Mouse (Mus musculus) embryonic facial prominence, embryonic 14.5 days (tissue): ENCODE measurements around the gene Psmc5. TPM values are rescaled to one million over a fixed set of nuclear protein-coding genes. Genes with fewer than 3 reads are reported as not detected.

Source experiments
- ATAC-seq: fragments of 200-750 bp; cut with Nextera tagmentation; 2 replicates; pipeline ENCODE4 v1.8.0; 2017; ENCODE audit warnings: low read depth, moderate number of reproducible peaks, moderate TSS enrichment
- DNase-seq: peaks from one replicate; pipeline ENCODE4 v3.0.0-alpha.2; 2015; ENCODE audit warnings: low spot score
- H3K27ac ChIP-seq: fragments of 300-500 bp; sonication (generic); replicated peaks from 2 replicates; pipeline ENCODE4 v1.5.1; 2014; ENCODE audit warnings: low read depth, mild to moderate bottlenecking, low read length, moderate library complexity
- H3K27me3 ChIP-seq: fragments of 300-500 bp; sonication (generic); replicated peaks from 2 replicates; pipeline ENCODE4 v1.6.1; 2014; ENCODE audit warnings: low read length; ENCODE audit not compliant: control insufficient read depth, insufficient read depth
- H3K36me3 ChIP-seq: fragments of 300-500 bp; sonication (generic); 2 replicates; pipeline ENCODE4 v1.6.1; 2014; ENCODE audit warnings: low read length, mixed read lengths; ENCODE audit not compliant: control insufficient read depth, insufficient read depth
- H3K4me1 ChIP-seq: fragments of 300-500 bp; sonication (generic); 2 replicates; pipeline ENCODE4 v1.6.1; 2014; ENCODE audit warnings: antibody characterized with exemption, low read length; ENCODE audit not compliant: control insufficient read depth, insufficient read depth
- H3K4me2 ChIP-seq: fragments of 300-500 bp; sonication (generic); 2 replicates; pipeline ENCODE4 v1.6.1; 2014; ENCODE audit warnings: low read depth, mild to moderate bottlenecking, low read length, moderate library complexity, mixed read lengths
- H3K4me3 ChIP-seq: fragments of 300-500 bp; sonication (generic); 2 replicates; pipeline ENCODE4 v1.5.1; 2014; ENCODE audit warnings: low read depth, mild to moderate bottlenecking, low read length
- H3K9ac ChIP-seq: fragments of 300-500 bp; sonication (generic); 2 replicates; pipeline ENCODE4 v1.6.1; 2014; ENCODE audit warnings: low read depth, mild to moderate bottlenecking, low read length, moderate library complexity, mixed read lengths
- H3K9me3 ChIP-seq: fragments of 300-500 bp; sonication (generic); 2 replicates; pipeline ENCODE4 v1.6.1; 2016; ENCODE audit warnings: low read length; ENCODE audit not compliant: control insufficient read depth
- WGBS: fragments of 180-500 bp; shearing (Covaris S2); extraction: QIAGEN DNeasy Blood & Tissue Kit; methylation state at CpG from one replicate; pipeline ENCODE4 v1.1.7; 2014; 5-methylcytosine and 5-hydroxymethylcytosine counted together
- polyA plus RNA-seq: library from polyadenylated mRNA; unstranded; fragments of >200 nt; fragmentation: Nextera tagmentation; extraction: Ambion mirVana; gene quantifications from 2 replicates; pipeline ENCODE4 v1.2.1, GENCODE M21; 2014

Psmc5 gene
- polyA plus RNA-seq, 1 experiment from 2014 or later, result 231 TPM

- peaks cover 17% of the 10 kb centered on the region; the same call in 1 of the 2 replicates for H3K4me1 ChIP-seq
- H3K9me3 ChIP-seq, result no peaks in the 10 kb centered on the region
These were observed 28.2 kb downstream of the Psmc5 start for GRCm38 (mm10) chr11:106284126-106284525.

GRCm38 (mm10) chr11:106286206-106286605, 30.3 kb downstream of the Psmc5 start:
- Histone ChIP-seq H3K4me1 (peaks cover 17% of the 10 kb centered on the region; the same call in 1 of the 2 replicates), H3K4me3 (no peak overlapping the region), H3K27me3 (no peaks in the 10 kb centered on the region), H3K4me2 (no peak overlapping the region), H3K9ac (no peak overlapping the region), H3K9me3 (no peaks in the 10 kb centered on the region), H3K36me3 (no peaks in the 10 kb centered on the region), H3K27ac (peak overlapping the region; percentile 84)
- 77% methylated on average over 7 of the region's 7 CpGs for WGBS
- DNase-seq (no peak), ATAC-seq (no peak)

More at GRCm38 (mm10) chr11:106284126-106284525, 28.2 kb downstream of the Psmc5 start:
- no peaks in the 10 kb centered on the region for H3K36me3 ChIP-seq
- no peak overlapping the region for H3K4me3 ChIP-seq
- WGBS, result 59% methylated on average over 8 of the region's 8 CpGs
- no peaks in the 10 kb centered on the region for H3K27me3 ChIP-seq
- H3K9ac ChIP-seq, result no peak overlapping the region
- no peak for ATAC-seq
- H3K27ac ChIP-seq, result no peak overlapping the region
- no peak for DNase-seq
- no peak overlapping the region for H3K4me2 ChIP-seq

- no peak overlapping the region for H3K4me2 ChIP-seq
- peak; percentile 57; the same call in 1 of the 2 replicates for ATAC-seq
- H3K9ac ChIP-seq, result no peak overlapping the region
- peaks cover 17% of the 10 kb centered on the region; the same call in 1 of the 2 replicates for H3K4me1 ChIP-seq
- H3K27me3 ChIP-seq, result no peaks in the 10 kb centered on the region
- H3K9me3 ChIP-seq, result no peaks in the 10 kb centered on the region
- no peak overlapping the region for H3K4me3 ChIP-seq
- WGBS, result 51% methylated on average over 11 of the region's 11 CpGs
- H3K36me3 ChIP-seq, result no peaks in the 10 kb centered on the region
- H3K27ac ChIP-seq, result peak overlapping the region; percentile 84
- DNase-seq, result peak; percentile 89
These were observed 31.0 kb downstream of the Psmc5 start for GRCm38 (mm10) chr11:106286987-106287386.

GRCm38 (mm10) chr11:106289369-106289768, 33.4 kb downstream of the Psmc5 start:
- WGBS, result 64% methylated on average over 8 of the region's 8 CpGs
- ATAC-seq (no peak), DNase-seq (peak; percentile 64)
- peaks cover 17% of the 10 kb centered on the region; the same call in 1 of the 2 replicates for H3K4me1 ChIP-seq
- H3K4me2 ChIP-seq, result no peak overlapping the region
- H3K9me3 ChIP-seq, result no peaks in the 10 kb centered on the region
- no peak overlapping the region for H3K4me3 ChIP-seq
- H3K36me3 ChIP-seq, result no peaks in the 10 kb centered on the region
- no peaks in the 10 kb centered on the region for H3K27me3 ChIP-seq
- no peak overlapping the region for H3K27ac ChIP-seq
- no peak overlapping the region for H3K9ac ChIP-seq

GRCm38 (mm10) chr11:106290376-106290775, 34.4 kb downstream of the Psmc5 start:
- no peak overlapping the region for H3K9ac ChIP-seq
- WGBS, result 91% methylated on average over 5 of the region's 5 CpGs
- no peaks in the 10 kb centered on the region for H3K36me3 ChIP-seq
- H3K4me3 ChIP-seq, result no peak overlapping the region
- H3K27ac ChIP-seq, result no peak overlapping the region
- H3K4me1 ChIP-seq, result peaks cover 17% of the 10 kb centered on the region; the same call in 1 of the 2 replicates
- no peak for DNase-seq
- no peaks in the 10 kb centered on the region for H3K9me3 ChIP-seq
- H3K27me3 ChIP-seq, result no peaks in the 10 kb centered on the region
- no peak overlapping the region for H3K4me2 ChIP-seq
- ATAC-seq, result no peak

GRCm38 (mm10) chr11:106291861-106292260, 35.9 kb downstream of the Psmc5 start:
- Histone ChIP-seq H3K4me3 (no peak overlapping the region), H3K9ac (no peak overlapping the region), H3K27ac (no peak overlapping the region), H3K4me1 (peaks cover 9% of the 10 kb centered on the region; the same call in 1 of the 2 replicates), H3K36me3 (no peaks in the 10 kb centered on the region), H3K4me2 (no peak overlapping the region), H3K27me3 (no peaks in the 10 kb centered on the region), H3K9me3 (no peaks in the 10 kb centered on the region)
- DNase-seq, result no peak
- ATAC-seq, result no peak
- 88% methylated on average over 2 of the region's 2 CpGs for WGBS

GRCm38 (mm10) chr11:106301765-106302164, 45.8 kb downstream of the Psmc5 start, which contains the start of gene Gh:
Gene Gh, minus strand, starts transcription at chr11:106301865.
- H3K27ac ChIP-seq, result no peak within 1 kb of the TSS
- no peak for ATAC-seq
- no peak within 1 kb of the TSS for H3K4me3 ChIP-seq
- 83% methylated on average over 9 of the region's 9 CpGs for WGBS
- no peak within 1 kb of the TSS for H3K9ac ChIP-seq
- H3K27me3 ChIP-seq, result no peaks in the 10 kb centered on the region
- no peak for DNase-seq
- H3K4me1 ChIP-seq, result no peaks in the 10 kb centered on the region
- no peaks in the 10 kb centered on the region for H3K36me3 ChIP-seq
- no peak within 1 kb of the TSS for H3K4me2 ChIP-seq
- no peaks in the 10 kb centered on the region for H3K9me3 ChIP-seq

GRCm38 (mm10) chr11:106302634-106303033, 46.7 kb downstream of the Psmc5 start:
- no peak overlapping the region for H3K9ac ChIP-seq
- no peak overlapping the region for H3K27ac ChIP-seq
- H3K36me3 ChIP-seq, result no peaks in the 10 kb centered on the region
- no peak overlapping the region for H3K4me2 ChIP-seq
- H3K27me3 ChIP-seq, result no peaks in the 10 kb centered on the region
- 12% methylated on average over 2 of the region's 2 CpGs for WGBS
- no peaks in the 10 kb centered on the region for H3K9me3 ChIP-seq
- DNase-seq, result peak; percentile 40
- no peaks in the 10 kb centered on the region for H3K4me1 ChIP-seq
- H3K4me3 ChIP-seq, result no peak overlapping the region
- peak; percentile 60 for ATAC-seq

GRCm38 (mm10) chr11:106305348-106306064, 49.6 kb downstream of the Psmc5 start:
- no peak for ATAC-seq
- 72% methylated on average over 10 of the region's 10 CpGs for WGBS

More at GRCm38 (mm10) chr11:106305348-106306064, 49.6 kb downstream of the Psmc5 start:
- H3K9me3 ChIP-seq, result no peaks in the 10 kb centered on the region
- no peaks in the 10 kb centered on the region for H3K4me1 ChIP-seq
- no peak overlapping the region for H3K4me2 ChIP-seq
- no peaks in the 10 kb centered on the region for H3K36me3 ChIP-seq
- no peak for DNase-seq
- H3K27ac ChIP-seq, result no peak overlapping the region
- H3K27me3 ChIP-seq, result no peaks in the 10 kb centered on the region
- H3K4me3 ChIP-seq, result no peak overlapping the region
- H3K9ac ChIP-seq, result no peak overlapping the region
